Mouse (Mus musculus) hindbrain, postnatal 0 days (tissue): ENCODE data around the gene Btd. TPM values are rescaled to one million over a fixed set of nuclear protein-coding genes. Genes with fewer than 3 reads are reported as not detected.
"Not testable (repeated sequence)": the region's sequence is repeated elsewhere in the genome, so short reads cannot be mapped to it uniquely, and the experiment has no call there.

Experiments
- ATAC-seq: fragments of 200-750 bp; cut with Nextera tagmentation; 2 replicates; pipeline ENCODE4 v1.8.0; 2017; ENCODE audit warnings: mild to moderate bottlenecking, moderate TSS enrichment, moderate library complexity
- DNase-seq: peaks from one replicate; pipeline ENCODE4 v3.0.0-alpha.2; 2015; ENCODE audit warnings: low spot score
- H3K27ac ChIP-seq: fragments of 300-500 bp; sonication (generic); 2 replicates; pipeline ENCODE4 v1.5.1; 2014; ENCODE audit warnings: mild to moderate bottlenecking
- H3K27me3 ChIP-seq: fragments of 300-500 bp; sonication (generic); 2 replicates; pipeline ENCODE4 v1.6.1; 2014; ENCODE audit warnings: low read length, mixed read lengths; ENCODE audit not compliant: insufficient read depth
- H3K36me3 ChIP-seq: fragments of 300-500 bp; sonication (generic); 2 replicates; pipeline ENCODE4 v1.6.1; 2014; ENCODE audit warnings: low read length, mixed read lengths; ENCODE audit not compliant: insufficient read depth
- H3K4me1 ChIP-seq: fragments of 300-500 bp; sonication (generic); 2 replicates; pipeline ENCODE4 v1.6.1; 2014; ENCODE audit warnings: antibody characterized with exemption, low read length, mixed read lengths; ENCODE audit not compliant: insufficient read depth
- H3K4me2 ChIP-seq: fragments of 300-500 bp; sonication (generic); 2 replicates; pipeline ENCODE4 v1.6.1; 2014; ENCODE audit warnings: low read depth, mild to moderate bottlenecking, low read length, moderate library complexity, mixed read lengths
- H3K4me3 ChIP-seq: fragments of 300-500 bp; sonication (generic); 2 replicates; pipeline ENCODE4 v1.5.1; 2014; ENCODE audit warnings: low read length
- H3K9ac ChIP-seq: fragments of 300-500 bp; sonication (generic); replicated peaks from 2 replicates; pipeline ENCODE4 v1.6.1; 2014; ENCODE audit warnings: mild to moderate bottlenecking, low read length, moderate library complexity, mixed read lengths
- H3K9me3 ChIP-seq: fragments of 300-500 bp; sonication (generic); 2 replicates; pipeline ENCODE4 v1.6.1; 2016; ENCODE audit warnings: low read length, mixed read lengths
- CTCF ChIP-seq: IDR thresholded peaks from 2 replicates; pipeline ENCODE4 v1.5.1; 2016; ENCODE audit warnings: antibody characterized with exemption, control low read depth, low read depth
- WGBS: fragments of 180-500 bp; shearing (Covaris S2); extraction: QIAGEN DNeasy Blood & Tissue Kit; methylation state at CpG from one replicate; pipeline ENCODE4 v1.1.7; 2014; 5-methylcytosine and 5-hydroxymethylcytosine counted together
- polyA plus RNA-seq: library from polyadenylated mRNA; unstranded; fragments of >200 nt; fragmentation: Nextera tagmentation; extraction: Ambion mirVana; gene quantifications from 2 replicates; pipeline ENCODE4 v1.2.1, GENCODE M21; 2015
- total RNA-seq: library from RNA; depleted of rRNA; stranded (reverse); fragments of >200 nt; gene quantifications from 2 replicates; pipeline ENCODE4 v1.2.3, GENCODE M21; 2014

The Btd gene
- total and polyA plus RNA-seq, 2 experiments from 2014 or later: 24.5 to 30.8 TPM

DNA sequence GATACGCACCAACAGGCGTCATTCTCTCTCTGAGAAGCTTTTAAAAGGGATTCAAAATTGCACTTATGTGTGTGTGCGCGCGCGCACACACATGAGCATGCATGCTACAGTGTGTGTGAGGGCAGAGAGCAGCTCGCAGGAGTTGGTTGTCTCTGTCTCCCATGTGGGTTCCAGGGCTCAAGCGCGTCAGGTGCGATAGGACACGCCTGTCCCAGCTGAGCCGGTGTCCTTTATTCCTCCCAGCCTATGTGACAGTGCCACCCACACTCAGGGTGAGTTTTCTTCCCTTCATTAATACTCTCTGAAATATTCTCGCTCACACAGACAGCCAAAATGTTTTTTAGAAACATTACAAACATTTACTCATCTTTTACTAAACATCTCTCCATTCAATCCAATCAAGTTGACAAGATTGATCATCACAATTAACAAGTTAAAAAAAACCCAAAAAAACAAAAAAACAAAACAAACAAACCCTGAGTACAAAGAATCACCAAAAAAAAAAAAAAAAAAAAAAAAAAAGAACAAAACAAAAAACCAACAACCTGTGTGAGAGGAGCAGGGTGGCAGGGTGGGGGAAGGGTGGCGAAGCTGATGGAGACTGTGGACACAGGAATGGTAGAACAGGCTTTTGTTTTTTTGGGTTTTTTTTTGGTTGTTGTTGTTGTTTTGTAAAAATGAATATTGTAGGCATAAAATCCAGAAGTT lies 38.8 kb upstream of the Btd start:
- no peaks in the 10 kb centered on the region for H3K4me1 ChIP-seq
- no peak for TF ChIP-seq CTCF
- no peak overlapping the region for H3K9ac ChIP-seq
- no peaks in the 10 kb centered on the region for H3K36me3 ChIP-seq
- H3K27me3 ChIP-seq: no peaks in the 10 kb centered on the region
- no peak overlapping the region for H3K4me2 ChIP-seq
- no peak overlapping the region for H3K27ac ChIP-seq
- no peaks in the 10 kb centered on the region for H3K9me3 ChIP-seq
- DNase-seq: no peak
- ATAC-seq: no peak
- H3K4me3 ChIP-seq: no peak overlapping the region
- 91% methylated on average over 14 of the region's 14 CpGs for WGBS

DNA sequence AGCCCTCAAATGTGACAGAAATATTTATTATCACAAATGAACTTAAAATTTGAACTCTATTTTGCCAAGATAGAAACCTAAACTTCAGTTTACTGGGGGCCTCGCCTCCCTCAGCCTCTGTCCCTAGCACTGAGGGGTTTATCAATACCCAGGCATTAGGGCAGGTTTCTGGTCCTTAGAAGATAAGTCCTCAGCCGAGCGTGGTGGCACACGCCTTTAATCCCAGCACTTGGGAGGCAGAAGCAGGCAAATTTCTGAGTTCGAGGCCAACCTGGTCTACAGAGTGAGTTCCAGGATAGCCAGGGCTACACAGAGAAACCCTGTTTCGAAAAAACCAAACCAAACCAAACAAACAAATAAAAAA lies 38.2 kb upstream of the Btd start:
- not testable (repeated sequence) for H3K36me3 ChIP-seq, H3K4me2 ChIP-seq, H3K27ac ChIP-seq, H3K4me3 ChIP-seq, H3K9me3 ChIP-seq, H3K4me1 ChIP-seq, DNase-seq, H3K27me3 ChIP-seq, H3K9ac ChIP-seq, ATAC-seq
- WGBS: 89% methylated on average over 6 of the region's 6 CpGs

DNA sequence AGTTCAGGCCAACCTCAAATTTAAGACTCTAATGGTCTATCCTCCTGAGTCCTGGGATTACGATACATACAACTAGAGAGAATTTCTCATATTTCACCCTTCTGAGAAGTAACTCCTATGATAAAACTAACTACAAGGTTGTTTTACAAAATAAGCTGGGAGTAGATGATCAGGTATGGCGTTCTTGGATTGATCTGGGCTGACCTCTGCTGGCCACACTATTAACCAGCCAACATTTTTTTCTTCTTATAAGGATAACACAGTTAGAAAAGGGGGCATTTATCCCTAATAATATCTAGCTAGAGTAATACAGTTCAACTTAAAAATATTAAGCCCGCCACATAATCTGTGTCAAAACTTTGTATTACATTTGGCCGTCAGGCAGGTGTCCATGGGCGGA lies 35.9 kb upstream of the Btd start:
- peak; percentile 59 for TF ChIP-seq CTCF
- no peaks in the 10 kb centered on the region for H3K36me3 ChIP-seq
- WGBS: 86% methylated on average over 5 of the region's 5 CpGs
- DNase-seq (peak; percentile 61), ATAC-seq (no peak)
- no peaks in the 10 kb centered on the region for H3K27me3 ChIP-seq
- H3K4me3 ChIP-seq: no peak overlapping the region
- no peaks in the 10 kb centered on the region for H3K4me1 ChIP-seq
- no peak overlapping the region for H3K9ac ChIP-seq
- no peak overlapping the region for H3K4me2 ChIP-seq
- no peak overlapping the region for H3K27ac ChIP-seq
- H3K9me3 ChIP-seq: no peaks in the 10 kb centered on the region

DNA sequence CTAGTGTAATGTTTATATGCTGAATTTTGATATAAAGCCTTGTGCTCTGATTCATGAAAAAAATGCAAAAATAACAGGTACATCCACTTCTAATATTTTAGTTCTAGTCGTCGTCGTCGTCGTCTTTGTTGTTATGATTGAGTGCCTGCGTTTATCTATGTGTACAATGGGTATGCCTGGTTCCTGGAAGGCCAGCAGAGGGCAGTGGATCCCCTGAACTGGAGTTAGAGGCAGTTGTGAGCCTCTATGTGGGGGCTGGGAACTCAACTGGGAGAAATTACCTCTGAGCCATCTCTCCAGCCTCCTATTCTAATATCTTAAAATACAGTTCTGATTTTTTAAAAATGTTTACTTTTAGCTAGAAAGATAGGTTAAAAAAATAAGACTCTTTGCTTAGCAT lies 35.3 kb upstream of the Btd start:
- no peak overlapping the region for H3K4me2 ChIP-seq
- 59% methylated on average over 6 of the region's 6 CpGs for WGBS

DNA sequence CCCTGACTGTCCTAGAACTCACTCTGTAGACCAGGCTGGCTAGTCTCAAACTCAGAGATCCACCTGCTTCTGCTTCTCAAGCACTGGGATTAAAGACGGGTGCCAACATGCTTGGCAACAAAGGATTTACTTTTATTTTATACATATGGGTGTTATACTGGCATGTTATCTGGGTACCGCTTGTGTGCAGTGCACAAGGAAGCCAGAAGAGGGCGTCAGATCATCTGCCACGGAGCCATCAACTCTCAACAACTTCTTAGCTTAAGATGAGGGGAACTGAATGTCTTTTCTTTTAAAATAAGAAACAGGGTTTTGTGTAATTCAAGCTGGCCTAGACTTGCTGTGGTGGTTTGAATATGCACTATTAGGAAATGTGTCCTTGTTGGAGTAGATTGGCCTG lies 28.8 kb upstream of the Btd start:
- ATAC-seq: no peak
- no peak overlapping the region for H3K27ac ChIP-seq
- no peak overlapping the region for H3K9ac ChIP-seq
- H3K9me3 ChIP-seq: no peaks in the 10 kb centered on the region
- DNase-seq: no peak
- no peaks in the 10 kb centered on the region for H3K4me1 ChIP-seq
- 70% methylated on average over 4 of the region's 4 CpGs for WGBS
- H3K4me3 ChIP-seq: no peak overlapping the region
- H3K4me2 ChIP-seq: no peak overlapping the region
- TF ChIP-seq CTCF: peak; percentile 26; the same call in 1 of the 2 replicates
- no peaks in the 10 kb centered on the region for H3K36me3 ChIP-seq
- H3K27me3 ChIP-seq: no peaks in the 10 kb centered on the region

More for the DNA sequence above, 35.3 kb upstream of the Btd start:
- peak; percentile 39 for TF ChIP-seq CTCF
- ATAC-seq (no peak), DNase-seq (peak; percentile 2)
- H3K9ac ChIP-seq: no peak overlapping the region
- H3K4me3 ChIP-seq: no peak overlapping the region
- no peak overlapping the region for H3K27ac ChIP-seq
- no peaks in the 10 kb centered on the region for H3K9me3 ChIP-seq
- no peaks in the 10 kb centered on the region for H3K4me1 ChIP-seq
- H3K36me3 ChIP-seq: no peaks in the 10 kb centered on the region
- H3K27me3 ChIP-seq: no peaks in the 10 kb centered on the region

DNA sequence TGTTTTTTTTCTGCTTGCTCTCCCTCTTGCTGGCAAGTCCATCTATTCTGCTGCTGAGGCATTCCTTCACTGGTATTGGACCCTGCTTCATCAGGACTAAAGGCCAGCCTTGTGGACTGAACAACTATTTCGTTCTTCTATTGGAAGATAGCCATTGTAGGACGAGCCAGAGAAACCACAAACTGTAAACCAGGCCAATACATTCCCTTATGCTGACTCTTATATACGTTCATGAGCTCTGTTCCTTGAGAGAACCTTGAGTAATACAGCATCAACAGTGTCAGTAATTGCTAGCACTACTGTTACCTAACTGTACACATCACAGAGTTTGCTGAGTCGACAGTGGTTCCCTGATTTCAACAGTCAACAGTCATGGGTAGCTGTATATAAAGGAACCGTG lies 27.2 kb upstream of the Btd start:
- H3K9ac ChIP-seq: no peak overlapping the region
- no peaks in the 10 kb centered on the region for H3K36me3 ChIP-seq
- H3K4me2 ChIP-seq: no peak overlapping the region
- TF ChIP-seq CTCF: no peak
- H3K9me3 ChIP-seq: no peaks in the 10 kb centered on the region
- H3K27ac ChIP-seq: no peak overlapping the region
- DNase-seq: no peak
- H3K27me3 ChIP-seq: no peaks in the 10 kb centered on the region
- no peak for ATAC-seq
- no peaks in the 10 kb centered on the region for H3K4me1 ChIP-seq
- no peak overlapping the region for H3K4me3 ChIP-seq
- 83% methylated on average over 5 of the region's 5 CpGs for WGBS

DNA sequence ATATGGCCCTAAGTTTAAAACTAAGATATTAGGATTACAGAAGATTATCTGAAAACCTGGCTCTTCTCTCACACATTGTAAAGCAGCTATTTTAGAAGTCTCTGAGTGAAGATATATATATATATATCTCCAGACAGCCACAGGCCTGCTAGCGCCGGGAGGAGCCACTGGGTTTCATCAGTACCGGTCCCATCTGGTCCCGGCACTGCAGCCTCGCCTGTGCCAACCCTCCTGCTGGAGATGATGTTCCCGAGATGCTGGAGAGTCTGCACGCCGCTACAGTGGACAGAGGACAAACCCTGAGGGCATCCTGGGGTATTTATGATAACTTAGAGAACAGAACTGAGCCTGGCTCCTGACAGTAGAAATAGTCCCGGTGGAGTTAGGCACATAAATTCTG lies 23.6 kb upstream of the Btd start:
- H3K9ac ChIP-seq: no peak overlapping the region
- no peak for ATAC-seq
- H3K27ac ChIP-seq: no peak overlapping the region
- H3K36me3 ChIP-seq: no peaks in the 10 kb centered on the region
- H3K9me3 ChIP-seq: no peaks in the 10 kb centered on the region
- 80% methylated on average over 9 of the region's 9 CpGs for WGBS
- no peak overlapping the region for H3K4me2 ChIP-seq
- no peaks in the 10 kb centered on the region for H3K27me3 ChIP-seq
- H3K4me1 ChIP-seq: no peaks in the 10 kb centered on the region
- no peak for TF ChIP-seq CTCF
- H3K4me3 ChIP-seq: no peak overlapping the region
- no peak for DNase-seq
